Comparison of ENCODE assay signal across 32 mouse cellular contexts in genomic region chr15:80223751-80224150, GRCm38 (mm10). TPM values are rescaled to one million over a fixed set of nuclear protein-coding genes. Genes with fewer than 3 reads are reported as not detected.
"Had no signal": no experiment of that assay in that cellular context is flagged by ENCODE, and none has a peak within 500 bp of the region (broad histone marks: within the 10 kb centered on the region; RNA-seq: fewer than 3 reads in every experiment).

No protein-coding gene starts in this region.

- H3K4me2 ChIP-seq: heart, embryonic 11.5 days; hindbrain, embryonic 12.5 days; hindbrain, embryonic 14.5 days; kidney, embryonic 15.5 days; limb, embryonic 13.5 days; limb, embryonic 15.5 days; liver, embryonic 11.5 days; liver, embryonic 13.5 days; liver, embryonic 15.5 days had no signal

- H3K27me3 ChIP-seq: hindbrain, embryonic 12.5 days; kidney, embryonic 15.5 days; limb, embryonic 13.5 days; limb, embryonic 15.5 days; liver, embryonic 13.5 days had no signal

- H3K36me3 ChIP-seq: hindbrain, embryonic 10.5 days; hindbrain, embryonic 12.5 days; kidney, embryonic 15.5 days; limb, embryonic 13.5 days; limb, embryonic 15.5 days; liver, embryonic 13.5 days; liver, embryonic 15.5 days had no signal

- DNase-seq: gastrocnemius, adult 2 months; gastrocnemius, postnatal 10 days; gastrocnemius, postnatal 25 days; heart, postnatal 14 days; heart, postnatal 4 days; kidney, adult 11 months; kidney, adult 2 months; kidney, adult 9 months; kidney, postnatal 14 days; kidney, postnatal 36 days; layer of hippocampus, adult 9-11 months; layer of hippocampus, postnatal 36 days; left cerebral cortex, postnatal 4 days; liver, embryonic 13.5 days had no signal

- H3K9me3 ChIP-seq: hindbrain, embryonic 10.5 days; hindbrain, embryonic 12.5 days; kidney, embryonic 15.5 days; limb, embryonic 13.5 days; limb, embryonic 15.5 days; liver, embryonic 13.5 days; liver, embryonic 15.5 days had no signal

- H3K9ac ChIP-seq: hindbrain, embryonic 12.5 days; hindbrain, embryonic 14.5 days; kidney, embryonic 15.5 days; limb, embryonic 13.5 days; limb, embryonic 15.5 days; liver, embryonic 13.5 days; liver, embryonic 15.5 days had no signal

- ATAC-seq: forebrain, embryonic 16.5 days; hindbrain, embryonic 16.5 days; intestine, embryonic 16.5 days had no signal

- H3K4me1 ChIP-seq: limb, embryonic 15.5 days had no signal

- H3K4me3 ChIP-seq: gastrocnemius, adult 2 months; hindbrain, embryonic 10.5 days; hindbrain, embryonic 12.5 days; kidney, embryonic 15.5 days; limb, embryonic 13.5 days; limb, embryonic 15.5 days; liver, embryonic 13.5 days; liver, embryonic 15.5 days had no signal

- H3K27ac ChIP-seq: gastrocnemius, adult 2 months; hindbrain, embryonic 10.5 days; hindbrain, embryonic 12.5 days; hindbrain, embryonic 14.5 days; kidney, embryonic 15.5 days; kidney, postnatal 0 days; limb, embryonic 13.5 days; limb, embryonic 15.5 days; liver, embryonic 13.5 days; liver, embryonic 15.5 days had no signal

RNA-seq across cellular contexts. Expression of gene AC140267.1, which starts 11.9 kb away (rescaled TPM):
- polyA plus RNA-seq: forebrain, embryonic 16.5 days; frontal cortex, adult 2 months; heart, embryonic 11.5 days; hindbrain, embryonic 10.5 days; hindbrain, embryonic 12.5 days; hindbrain, embryonic 14.5 days; hindbrain, embryonic 16.5 days; intestine, embryonic 14.5 days; kidney, adult 2 months; kidney, embryonic 15.5 days; kidney, postnatal 0 days; large intestine, adult 2 months; limb, embryonic 11.5 days; limb, embryonic 13.5 days; limb, embryonic 15.5 days; liver, embryonic 11.5 days; liver, embryonic 13.5 days; liver, embryonic 15.5 days had no signal

RNA-seq across cellular contexts. Expression of gene Mgat3, which starts 50.2 kb away (rescaled TPM):
- total RNA-seq: granulocyte monocyte progenitor cell, adult 5-6 weeks had no signal
